Mouse (Mus musculus) heart, postnatal 4 days (tissue): ENCODE data around the gene Chil1. TPM values are rescaled to one million over a fixed set of nuclear protein-coding genes. Genes with fewer than 3 reads are reported as not detected.

ENCODE experiments used
- DNase-seq: peaks from one replicate; pipeline ENCODE4 v3.0.0; 2021
- total RNA-seq, 2 experiments: library from RNA; stranded (reverse); gene quantifications; 2 replicates each; pipeline ENCODE4 v1.2.3; 2021

Gene Chil1
- under 1 TPM; 0.33 to 0.65 TPM for total RNA-seq

- DNase-seq = no peak
Measured at GRCm38 (mm10) chr1:134182025-134182424, at the start of gene Chil1. TSS of gene Chil1 (plus strand) at chr1:134182176.

- DNase-seq = no peak
Measured at GRCm38 (mm10) chr1:134133316-134133715, 48.7 kb upstream of the Chil1 start.

GRCm38 (mm10) chr1:134136351-134136750 lies 45.6 kb upstream of the Chil1 start:
- no peak for DNase-seq

GRCm38 (mm10) chr1:134138424-134138823 lies 43.6 kb upstream of the Chil1 start:
- no peak for DNase-seq

- DNase-seq = no peak
Measured at GRCm38 (mm10) chr1:134142363-134142794, 39.6 kb upstream of the Chil1 start.

GRCm38 (mm10) chr1:134146066-134146465 lies 35.9 kb upstream of the Chil1 start:
- no peak for DNase-seq

- DNase-seq = no peak
Measured at GRCm38 (mm10) chr1:134150076-134150475, 31.9 kb upstream of the Chil1 start.

- no peak for DNase-seq
Measured at GRCm38 (mm10) chr1:134150745-134151144, 31.2 kb upstream of the Chil1 start.

GRCm38 (mm10) chr1:134151655-134152412 lies 30.1 kb upstream of the Chil1 start:
- DNase-seq = peak; percentile 90

GRCm38 (mm10) chr1:134152626-134153590 lies 29.1 kb upstream of the Chil1 start:
- DNase-seq = no peak

GRCm38 (mm10) chr1:134154121-134154520 lies 27.9 kb upstream of the Chil1 start:
- no peak for DNase-seq

GRCm38 (mm10) chr1:134154655-134155054 lies 27.3 kb upstream of the Chil1 start:
- DNase-seq = no peak

- DNase-seq = no peak
Measured at GRCm38 (mm10) chr1:134160404-134160803, 21.6 kb upstream of the Chil1 start.

- no peak for DNase-seq
Measured at GRCm38 (mm10) chr1:134161399-134161798, 20.6 kb upstream of the Chil1 start.

- no peak for DNase-seq
Measured at GRCm38 (mm10) chr1:134162510-134163225, 19.3 kb upstream of the Chil1 start.

- DNase-seq = no peak
Measured at GRCm38 (mm10) chr1:134163476-134163875, 18.5 kb upstream of the Chil1 start.

- DNase-seq = no peak
Measured at GRCm38 (mm10) chr1:134164454-134164853, 17.5 kb upstream of the Chil1 start.

- no peak for DNase-seq
Measured at GRCm38 (mm10) chr1:134166547-134166946, 15.4 kb upstream of the Chil1 start.

GRCm38 (mm10) chr1:134167416-134168305 lies 14.3 kb upstream of the Chil1 start:
- DNase-seq = peak; percentile 38

- DNase-seq = no peak
Measured at GRCm38 (mm10) chr1:134168567-134168966, 13.4 kb upstream of the Chil1 start.

- DNase-seq = no peak
Measured at GRCm38 (mm10) chr1:134168985-134169697, 12.8 kb upstream of the Chil1 start.
